Mouse (Mus musculus) thymus, adult 2 months (tissue): ENCODE measurements at regions not wholly inside any gene's neighbourhood (a gene's known extent, or its start where the extent isn't known, plus 50 kb on each side); places are given as distances from the start of the nearest gene placed in this dataset.

Experiments
- DNase-seq: peaks from one replicate; pipeline ENCODE4 v3.0.0; 2021
- H3K27ac ChIP-seq: fragments of 200-500 bp; 2 replicates; pipeline ENCODE4 v1.5.1; 2012; ENCODE audit warnings: low read length, control low read depth; ENCODE audit not compliant: control insufficient read depth, insufficient read depth
- H3K27me3 ChIP-seq: fragments of 200-500 bp; 2 replicates; pipeline ENCODE4 v1.6.1; 2012; ENCODE audit warnings: mild to moderate bottlenecking, low read length, moderate library complexity, mixed read lengths; ENCODE audit not compliant: control insufficient read depth, insufficient read depth
- H3K36me3 ChIP-seq: fragments of 200-500 bp; 2 replicates; pipeline ENCODE4 v1.6.1; 2012; ENCODE audit warnings: mild to moderate bottlenecking, low read length, moderate library complexity; ENCODE audit not compliant: control insufficient read depth, insufficient read depth
- H3K4me1 ChIP-seq: fragments of 200-500 bp; replicated peaks from 2 replicates; pipeline ENCODE4 v1.6.1; 2012; ENCODE audit warnings: low read length; ENCODE audit not compliant: control insufficient read depth, insufficient read depth
- H3K4me3 ChIP-seq: fragments of 200-500 bp; 2 replicates; pipeline ENCODE4 v1.5.1; 2012; ENCODE audit warnings: mild to moderate bottlenecking, low read length, control low read depth, moderate library complexity; ENCODE audit not compliant: control insufficient read depth, insufficient read depth
- CTCF ChIP-seq: fragments of 200-500 bp; IDR thresholded peaks from 2 replicates; pipeline ENCODE4 v1.5.1; 2012; ENCODE audit warnings: mild to moderate bottlenecking, control low read depth, low read length, moderate library complexity, borderline replicate concordance; ENCODE audit not compliant: control insufficient read depth, poor library complexity, insufficient read depth; ENCODE audit errors: extremely low read depth
- POLR2A ChIP-seq: fragments of 200-500 bp; IDR thresholded peaks from 2 replicates; pipeline ENCODE4 v1.6.1; 2012; ENCODE audit warnings: mild to moderate bottlenecking, low read length, control low read depth, moderate library complexity; ENCODE audit not compliant: control insufficient read depth, poor library complexity, insufficient read depth; ENCODE audit errors: extremely low read depth
- WGBS: fragments of 180-500 bp; shearing (Covaris S2); methylation state at CpG from one replicate; pipeline ENCODE4 v1.1.7; 2018; 5-methylcytosine and 5-hydroxymethylcytosine counted together

DNA sequence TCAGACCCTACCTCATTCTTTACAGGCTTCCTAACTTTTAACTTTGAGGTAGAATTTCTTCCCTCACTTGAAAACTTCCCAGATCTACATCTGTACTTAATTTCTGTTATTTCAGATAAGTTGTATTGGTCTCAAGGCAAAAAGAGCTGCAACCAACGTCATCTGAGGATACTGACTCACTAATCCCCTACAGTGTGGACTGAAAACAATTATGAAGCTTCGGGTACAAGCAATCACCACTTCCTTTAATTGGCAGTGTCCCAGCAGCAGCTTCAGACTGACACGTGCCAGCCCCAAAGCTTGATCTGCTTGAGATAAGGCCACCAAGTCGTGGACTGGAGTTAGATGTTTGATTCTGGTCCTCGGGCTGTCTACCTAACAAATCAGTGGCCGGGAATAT, 247.3 kb upstream of the Zc3h12c start:
- Histone ChIP-seq H3K4me1 (no peaks in the 10 kb centered on the region), H3K4me3 (no peak overlapping the region), H3K36me3 (no peaks in the 10 kb centered on the region), H3K27me3 (no peaks in the 10 kb centered on the region), H3K27ac (no peak overlapping the region)
- 16% methylated on average over 6 of the region's 6 CpGs for WGBS
- no peak for TF ChIP-seq CTCF
- no peak for TF ChIP-seq POLR2A
- DNase-seq = no peak

DNA sequence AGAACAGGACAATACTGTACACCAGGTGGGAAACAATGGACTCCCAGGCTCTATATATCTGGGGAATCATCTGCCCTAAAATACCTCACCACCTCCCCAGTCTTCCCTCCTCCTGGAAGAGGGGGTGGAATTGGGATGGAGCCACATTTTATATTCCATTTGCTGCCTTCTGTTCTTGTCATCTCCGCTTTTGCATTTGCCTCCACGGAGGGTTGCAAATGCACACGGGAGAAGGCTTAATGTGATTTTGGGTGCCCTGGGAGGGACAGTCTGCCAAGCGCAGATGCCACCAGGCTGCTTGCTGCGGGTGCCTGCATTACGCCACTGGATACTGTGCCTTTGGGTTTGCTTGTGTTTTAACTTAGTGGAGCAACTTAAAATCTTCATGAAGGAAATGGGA, 239.5 kb upstream of the Zc3h12c start:
- no peaks in the 10 kb centered on the region for H3K4me1 ChIP-seq
- H3K27me3 ChIP-seq = no peaks in the 10 kb centered on the region
- DNase-seq = no peak
- no peak overlapping the region for H3K4me3 ChIP-seq
- H3K27ac ChIP-seq = no peak overlapping the region
- H3K36me3 ChIP-seq = no peaks in the 10 kb centered on the region
- WGBS = 97% methylated on average over 6 of the region's 6 CpGs
- TF ChIP-seq CTCF (no peak), POLR2A (no peak)

DNA sequence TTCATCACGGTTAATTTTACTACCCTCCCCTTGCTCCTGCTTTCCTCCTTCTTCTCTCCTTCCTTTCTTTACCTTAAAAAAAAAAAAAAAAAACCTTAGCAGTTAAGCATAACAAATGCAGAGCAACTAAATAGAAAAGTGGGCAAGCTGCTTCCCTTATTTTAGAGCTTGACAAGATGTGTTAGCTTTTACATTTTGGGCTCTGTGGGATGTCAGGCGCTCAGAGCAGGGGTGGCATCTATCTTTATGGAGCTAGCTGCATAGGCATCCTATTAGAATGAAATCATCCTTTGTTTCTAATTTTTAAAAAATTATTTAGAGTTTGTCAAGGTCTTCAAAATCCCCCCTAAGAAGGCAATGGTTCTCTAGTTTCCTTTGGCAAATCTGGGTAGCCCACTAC, 234.1 kb upstream of the Zc3h12c start:
- 94% methylated on average over 2 of the region's 2 CpGs for WGBS
- H3K4me1 ChIP-seq = no peaks in the 10 kb centered on the region
- TF ChIP-seq POLR2A (no peak), CTCF (no peak)

DNA sequence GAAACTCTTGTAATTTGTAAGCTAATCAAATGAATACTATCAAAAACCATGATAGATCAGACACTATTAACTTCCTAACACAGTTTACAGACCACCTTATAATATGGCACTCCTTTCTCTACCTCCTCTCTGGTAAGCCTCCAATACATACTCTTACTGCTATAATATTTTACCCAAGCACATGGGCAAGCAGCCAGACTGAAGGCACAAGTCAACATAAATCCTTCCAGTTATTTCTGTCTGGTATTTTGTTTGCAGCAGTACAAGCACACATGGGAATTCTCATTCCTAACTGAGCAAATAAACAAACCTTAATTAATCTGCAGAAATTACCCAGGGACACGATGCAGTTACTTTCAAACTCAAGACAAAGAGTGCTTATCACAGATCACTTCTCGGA, 210.7 kb upstream of the Zc3h12c start:
- DNase-seq = no peak
- H3K4me1 ChIP-seq = no peaks in the 10 kb centered on the region
- TF ChIP-seq CTCF (no peak), POLR2A (no peak)
- no peaks in the 10 kb centered on the region for H3K36me3 ChIP-seq
- H3K27me3 ChIP-seq = no peaks in the 10 kb centered on the region
- no peak overlapping the region for H3K27ac ChIP-seq
- WGBS = 59% methylated on average over 2 of the region's 2 CpGs
- no peak overlapping the region for H3K4me3 ChIP-seq

More for the DNA sequence above, 234.1 kb upstream of the Zc3h12c start:
- Histone ChIP-seq H3K27ac (no peak overlapping the region), H3K4me3 (no peak overlapping the region), H3K27me3 (no peaks in the 10 kb centered on the region), H3K36me3 (no peaks in the 10 kb centered on the region)
- DNase-seq = no peak

DNA sequence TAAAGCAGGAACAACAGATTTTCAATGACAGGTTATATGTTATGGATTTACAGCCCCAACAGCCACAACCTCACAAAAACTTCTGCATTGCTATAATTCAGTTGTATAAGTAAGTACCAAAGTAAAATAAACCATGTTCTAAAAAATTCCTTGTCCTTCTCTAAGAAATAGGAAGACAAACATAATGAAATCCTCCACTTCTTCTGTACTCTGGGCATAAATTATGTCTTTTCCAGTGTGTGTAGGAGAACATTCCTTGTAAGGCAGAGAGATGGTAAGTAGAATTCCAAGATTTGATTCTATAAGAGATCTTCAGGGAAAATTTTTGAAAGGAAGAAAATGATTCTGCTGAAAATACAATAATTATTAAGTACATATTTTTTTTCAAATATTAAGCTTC, 209.4 kb upstream of the Zc3h12c start:
- no peaks in the 10 kb centered on the region for H3K4me1 ChIP-seq
- no peak overlapping the region for H3K4me3 ChIP-seq
- H3K27ac ChIP-seq = no peak overlapping the region
- no peak for DNase-seq
- no peak for TF ChIP-seq POLR2A
- no peak for TF ChIP-seq CTCF
- H3K27me3 ChIP-seq = no peaks in the 10 kb centered on the region
- H3K36me3 ChIP-seq = no peaks in the 10 kb centered on the region

DNA sequence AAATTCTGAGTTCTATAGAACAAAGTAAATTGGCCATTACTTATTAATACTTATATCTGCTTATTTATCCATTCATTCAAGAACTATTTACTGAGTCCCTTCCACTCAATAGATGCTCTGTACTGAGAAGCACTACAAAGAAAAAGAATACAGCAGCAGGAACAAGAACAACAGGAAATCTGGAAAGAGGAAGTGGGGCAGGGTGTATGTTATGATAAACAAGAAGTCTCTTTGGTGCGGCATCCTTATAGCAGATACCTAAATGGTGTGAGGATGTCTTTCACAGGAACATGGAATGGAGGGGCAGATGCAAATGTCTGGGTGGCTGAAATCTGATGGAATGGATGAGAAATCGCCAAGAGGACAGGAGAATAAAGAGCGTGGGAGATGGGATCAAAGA, 208.5 kb upstream of the Zc3h12c start:
- no peaks in the 10 kb centered on the region for H3K4me1 ChIP-seq
- DNase-seq = no peak
- H3K4me3 ChIP-seq = no peak overlapping the region
- TF ChIP-seq CTCF (no peak), POLR2A (no peak)
- WGBS = 47% methylated on average over 3 of the region's 3 CpGs
- H3K36me3 ChIP-seq = no peaks in the 10 kb centered on the region
- H3K27ac ChIP-seq = no peak overlapping the region
- no peaks in the 10 kb centered on the region for H3K27me3 ChIP-seq

DNA sequence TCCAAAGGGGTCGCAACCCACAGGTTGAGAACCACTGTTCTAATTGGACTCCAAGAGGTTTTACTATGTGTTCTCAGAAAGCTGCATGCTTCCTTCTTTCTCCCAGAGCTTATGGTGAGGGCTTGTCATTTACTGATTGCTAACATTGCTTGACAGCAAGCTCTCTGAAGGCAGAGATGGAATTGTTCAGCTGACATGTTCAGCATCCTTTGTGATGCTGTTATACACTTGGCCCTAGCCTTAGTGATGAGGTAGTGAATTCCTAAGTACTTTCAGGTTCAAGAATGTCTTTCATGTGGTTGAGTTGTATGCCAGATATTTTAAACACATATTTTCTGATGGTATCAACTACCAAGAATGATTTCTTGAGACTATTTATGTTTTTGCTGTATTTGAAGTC, 202.9 kb upstream of the Zc3h12c start:
- Histone ChIP-seq H3K27ac (no peak overlapping the region), H3K4me1 (no peaks in the 10 kb centered on the region), H3K4me3 (no peak overlapping the region), H3K27me3 (no peaks in the 10 kb centered on the region), H3K36me3 (no peaks in the 10 kb centered on the region)
- DNase-seq = no peak
- WGBS = 95% methylated on average over 1 of the region's 1 CpGs
- no peak for TF ChIP-seq CTCF
